ENCODE assay signal across 24 mouse cellular contexts in genomic region chr5:97999261-97999824, GRCm38 (mm10).
"Had no signal": no experiment of that assay in that cellular context is flagged by ENCODE, and none has a peak within 500 bp of the region (broad histone marks: within the 10 kb centered on the region; RNA-seq: fewer than 3 reads in every experiment).

No protein-coding gene starts in this region.

- H3K4me1 ChIP-seq: megakaryocyte, embryonic 14.5 days; midbrain, embryonic 10.5 days; neural tube, embryonic 12.5 days; neural tube, embryonic 15.5 days had no signal

- H3K27ac ChIP-seq: kidney, postnatal 0 days; layer of hippocampus, adult 2 months; limb, embryonic 10.5 days; limb, embryonic 13.5 days; liver, embryonic 14.5 days; macrophage; midbrain, embryonic 10.5 days; neural tube, embryonic 12.5 days; neural tube, embryonic 15.5 days; stomach, postnatal 0 days had no signal

- H3K9ac ChIP-seq: limb, embryonic 13.5 days; liver, embryonic 14.5 days; liver, postnatal 0 days; lung, embryonic 14.5 days; neural tube, embryonic 12.5 days; neural tube, embryonic 15.5 days had no signal

- H3K27me3 ChIP-seq: limb, embryonic 13.5 days; megakaryocyte, embryonic 14.5 days; neural tube, embryonic 12.5 days; neural tube, embryonic 15.5 days had no signal

- ATAC-seq: liver, postnatal 0 days; lung, postnatal 0 days had no signal

- H3K9me3 ChIP-seq: limb, embryonic 10.5 days; limb, embryonic 13.5 days; megakaryocyte, embryonic 14.5 days; midbrain, embryonic 10.5 days; neural tube, embryonic 12.5 days; neural tube, embryonic 15.5 days had no signal

- H3K36me3 ChIP-seq: neural tube, embryonic 12.5 days; neural tube, embryonic 15.5 days had no signal

- H3K4me3 ChIP-seq: layer of hippocampus, adult 2 months; limb, embryonic 10.5 days; limb, embryonic 13.5 days; megakaryocyte, embryonic 14.5 days; midbrain, embryonic 10.5 days; neural tube, embryonic 12.5 days; neural tube, embryonic 15.5 days had no signal

- DNase-seq: kidney, postnatal 25 days; layer of hippocampus, adult 9-11 months; liver; liver, postnatal 0 days; lung, embryonic 14.5 days; midbrain, embryonic 14.5 days; right cerebral cortex, adult 18-20 months; right cerebral cortex, postnatal 14 days; right cerebral cortex, postnatal 4 days; thymus, adult 2 months; thymus, postnatal 14 days; thymus, postnatal 4 days had no signal

- H3K4me2 ChIP-seq: limb, embryonic 13.5 days; lung, embryonic 14.5 days; neural tube, embryonic 12.5 days; neural tube, embryonic 15.5 days had no signal
